Mouse (Mus musculus) c-Kit-positive CD71-negative TER-119-negative erythroid progenitor cells, embryonic 14.5 days (primary cell): ENCODE measurements at regions not wholly inside any gene's neighbourhood (a gene's known extent, or its start where the extent isn't known, plus 50 kb on each side); places are given as distances from the start of the nearest gene placed in this dataset.
"Not testable (repeated sequence)": the region's sequence is repeated elsewhere in the genome, so short reads cannot be mapped to it uniquely, and the experiment has no call there.

ENCODE experiments used
- DNase-seq: peaks from one replicate; pipeline ENCODE4 v3.0.0-alpha.2; 2013; ENCODE audit warnings: low read depth

DNA sequence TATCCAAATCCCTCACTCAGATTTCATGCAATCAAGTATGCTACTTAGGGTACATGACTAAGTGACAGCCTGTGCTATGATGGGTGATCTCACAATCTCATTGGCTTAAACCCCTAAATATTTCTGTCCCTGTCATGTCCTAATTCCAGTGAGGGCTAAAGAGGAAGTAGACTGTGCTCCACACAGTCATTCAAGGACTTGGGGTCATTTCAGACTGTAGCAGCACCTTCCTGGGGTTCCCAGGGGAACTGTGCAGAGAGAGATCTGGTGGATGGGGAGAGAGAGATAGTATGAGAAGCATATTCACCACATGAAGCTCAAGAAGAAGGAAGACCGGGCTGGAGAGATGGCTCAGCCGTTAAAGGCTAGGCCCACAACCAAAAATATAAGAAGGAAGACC is 100.7 kb downstream of the H2al2a start:
- DNase-seq, result no peak

DNA sequence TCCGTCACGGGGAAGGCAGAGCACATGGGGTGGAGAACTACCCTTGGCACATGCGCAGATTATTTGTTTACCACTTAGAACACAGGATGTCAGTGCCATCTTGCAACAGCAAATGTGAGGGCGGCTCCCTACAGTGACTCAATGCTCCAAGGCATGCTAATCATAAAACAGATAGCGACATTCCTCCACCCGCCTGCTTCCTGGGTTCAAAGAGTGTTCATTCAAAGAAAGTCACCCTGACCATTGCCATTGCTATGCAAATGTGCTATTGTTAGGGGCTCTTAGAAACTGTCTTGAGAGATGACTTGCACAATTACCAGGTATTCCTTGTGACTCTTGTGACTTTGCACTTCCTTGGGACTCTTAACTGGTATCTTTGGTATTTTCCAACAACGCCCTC is 104.1 kb downstream of the H2al2a start:
- DNase-seq, result not testable (repeated sequence)

DNA sequence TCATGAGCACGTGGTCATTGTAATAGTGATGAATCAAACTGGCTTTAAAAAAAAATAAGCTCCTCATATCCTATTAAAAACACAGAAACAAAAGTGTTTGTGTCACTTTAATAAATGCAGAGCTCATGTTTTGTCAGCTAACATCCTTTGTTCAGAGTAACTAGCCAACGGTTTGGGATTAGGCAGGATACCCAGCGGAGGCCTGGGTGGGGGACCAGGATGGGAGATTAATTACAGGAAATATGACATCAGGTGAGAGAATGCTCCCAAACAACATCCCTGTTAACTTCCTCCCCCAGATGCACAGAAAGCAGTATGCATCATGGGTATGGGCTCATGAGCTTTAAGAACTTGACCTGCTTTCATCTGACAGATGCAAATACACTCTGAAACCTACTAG is 109.1 kb downstream of the H2al2a start:
- no peak for DNase-seq

DNA sequence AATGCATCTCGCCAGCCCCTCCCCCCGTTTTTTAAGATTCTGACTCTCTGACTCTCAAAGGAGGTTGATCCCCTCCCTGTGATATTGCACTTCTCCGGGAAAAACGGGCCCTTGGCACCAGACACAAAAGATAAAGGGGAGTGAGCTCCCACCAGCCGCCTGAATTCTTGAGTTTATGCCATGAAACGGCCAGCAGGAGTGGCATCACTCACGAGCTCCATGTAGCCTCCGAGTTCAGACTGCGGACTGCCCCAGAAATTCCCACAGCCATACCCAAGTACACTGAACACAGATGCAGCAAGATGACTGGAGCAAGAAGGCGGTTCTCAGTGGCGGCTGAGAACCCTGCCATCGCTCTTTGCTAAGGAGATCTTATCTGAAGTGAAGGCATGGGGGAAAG is 114.4 kb downstream of the H2al2a start:
- DNase-seq, result no peak

DNA sequence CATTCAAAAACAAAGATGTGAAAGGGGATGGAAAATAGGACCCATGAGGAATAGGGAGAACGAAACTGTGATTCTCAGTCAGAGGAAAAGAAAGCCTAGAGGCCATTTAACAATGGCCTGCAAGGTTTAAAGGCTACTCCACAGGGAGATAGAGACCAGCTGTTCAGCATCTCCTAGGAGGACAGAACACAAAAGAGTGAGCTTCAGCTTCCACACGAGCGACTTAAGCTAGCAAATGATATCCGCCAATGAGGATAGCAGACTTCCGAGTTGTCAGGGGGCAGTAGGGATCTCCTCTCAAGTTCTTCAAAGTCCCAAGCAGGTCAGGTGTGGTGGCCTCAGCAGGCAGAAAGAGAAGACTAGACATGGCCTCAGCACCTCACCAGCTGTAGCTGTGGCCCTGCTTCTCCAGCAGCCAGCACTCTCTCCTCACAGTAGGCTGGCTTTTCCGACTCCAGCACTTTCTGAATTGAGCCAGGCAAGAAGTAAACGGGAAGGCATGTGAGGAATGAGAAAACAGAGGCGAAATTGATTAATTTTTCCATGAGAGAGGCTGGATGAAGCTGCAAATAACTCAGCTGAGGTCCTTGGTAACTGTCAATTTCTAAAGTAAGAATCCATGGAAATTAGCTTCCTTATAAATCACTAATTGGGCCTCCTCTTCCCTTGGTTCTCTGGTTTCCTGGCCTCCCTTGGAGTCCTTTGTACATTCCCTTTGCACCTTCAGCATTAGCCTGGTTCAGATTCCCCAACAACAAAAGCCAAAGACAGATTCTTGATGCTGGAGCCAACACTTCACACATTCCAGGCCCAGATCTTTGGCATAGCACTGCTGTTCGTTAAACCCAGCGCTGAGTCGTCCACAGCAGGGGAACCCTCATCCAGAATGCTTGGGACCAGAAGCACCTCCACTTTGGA is 115.7 kb downstream of the H2al2a start:
- DNase-seq, result no peak

DNA sequence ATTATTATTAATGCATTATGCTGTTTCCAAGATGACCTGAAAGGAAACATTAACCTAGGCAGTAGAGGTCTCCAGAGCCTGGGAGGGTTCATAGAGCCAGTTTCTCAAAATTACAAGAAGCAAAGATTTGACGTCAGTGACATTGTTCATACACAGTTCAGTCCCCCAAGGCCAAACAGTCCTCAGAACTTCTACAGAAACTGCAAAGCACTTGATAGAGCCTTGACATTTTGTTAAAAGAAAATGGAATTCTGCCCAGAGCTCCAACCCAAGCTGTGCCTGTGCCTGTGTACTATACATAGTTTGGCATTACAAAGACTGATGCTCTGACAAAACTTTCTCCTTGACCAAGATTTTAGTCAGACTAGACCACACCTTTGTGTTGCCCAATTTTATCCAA is 118.9 kb downstream of the H2al2a start:
- DNase-seq, result no peak

DNA sequence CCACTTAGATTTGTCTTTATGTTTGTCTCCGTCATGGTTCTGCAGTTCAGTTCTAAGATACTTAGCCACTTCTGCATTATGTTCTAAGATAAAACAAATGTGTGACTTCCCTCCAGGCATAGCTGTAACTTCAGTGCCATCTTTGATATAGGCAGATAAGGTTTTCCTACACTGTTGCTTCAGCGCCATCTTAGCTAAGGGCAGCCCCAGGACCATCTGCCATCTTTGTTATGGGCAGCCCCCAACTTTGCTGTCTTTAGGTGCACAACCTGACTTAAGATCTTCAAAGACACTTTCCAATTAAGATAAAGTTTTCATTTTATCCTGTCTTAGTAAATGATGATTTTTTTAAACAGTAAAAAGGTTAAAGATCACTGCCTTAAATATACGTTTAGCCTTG is 119.8 kb downstream of the H2al2a start:
- DNase-seq, result no peak

DNA sequence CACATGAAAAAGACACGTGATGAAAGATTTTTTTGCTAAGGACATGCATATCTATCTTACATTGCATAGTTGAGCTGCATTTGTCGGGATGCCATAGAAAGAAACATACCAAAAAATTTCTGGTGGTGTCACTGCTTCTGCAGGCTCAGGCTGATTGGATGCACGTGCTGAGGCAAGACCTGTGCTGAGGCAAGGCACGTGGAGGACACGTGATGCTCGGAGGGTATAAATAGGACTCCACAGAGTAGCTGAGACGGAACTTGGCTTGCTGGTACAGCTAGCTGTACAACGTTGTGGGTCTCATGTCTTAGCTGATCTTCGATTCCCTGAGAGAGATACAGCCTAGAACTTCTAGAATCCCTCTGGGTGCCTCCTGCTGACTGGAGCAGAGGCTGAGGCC is 120.6 kb downstream of the H2al2a start:
- no peak for DNase-seq

DNA sequence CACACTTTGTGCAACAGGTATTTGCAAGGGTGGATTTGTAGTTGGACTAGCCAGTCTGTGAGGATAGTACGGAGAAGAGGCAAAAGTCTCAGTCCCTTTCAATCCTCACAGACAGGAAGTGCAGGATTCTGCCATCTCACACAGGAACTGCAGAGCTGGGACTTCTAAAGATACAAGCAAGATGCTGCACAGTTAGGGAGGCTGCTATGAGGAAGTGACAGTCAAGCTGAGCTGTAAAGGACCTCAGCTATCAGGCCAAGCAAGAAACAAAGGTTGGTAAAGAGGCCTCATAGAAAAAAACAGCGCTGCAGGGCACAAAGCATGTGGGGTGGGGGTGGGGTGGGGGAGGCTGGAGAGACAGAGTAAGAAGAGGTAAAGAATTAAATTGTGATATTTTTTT is 126.2 kb downstream of the H2al2a start:
- no peak for DNase-seq

DNA sequence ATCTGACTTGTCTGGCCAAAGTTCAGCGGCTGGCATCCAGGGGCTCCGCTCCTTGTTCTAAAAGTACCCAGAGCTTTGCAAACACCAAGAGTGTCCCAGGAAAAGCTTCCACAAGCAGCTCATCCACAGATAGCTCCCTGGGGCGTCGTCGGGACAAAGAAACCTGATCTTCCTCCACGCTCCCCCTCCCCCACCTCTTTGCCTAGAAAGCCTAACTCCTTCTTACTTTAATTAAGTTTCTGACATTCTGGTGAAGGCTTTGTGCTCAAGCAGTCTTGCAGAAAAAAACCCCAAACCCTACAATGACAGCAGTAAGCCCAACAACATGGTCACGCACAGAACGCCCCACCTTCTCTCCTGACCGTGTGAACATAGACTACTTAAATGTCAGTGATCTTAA is 128.6 kb downstream of the H2al2a start:
- no peak for DNase-seq

DNA sequence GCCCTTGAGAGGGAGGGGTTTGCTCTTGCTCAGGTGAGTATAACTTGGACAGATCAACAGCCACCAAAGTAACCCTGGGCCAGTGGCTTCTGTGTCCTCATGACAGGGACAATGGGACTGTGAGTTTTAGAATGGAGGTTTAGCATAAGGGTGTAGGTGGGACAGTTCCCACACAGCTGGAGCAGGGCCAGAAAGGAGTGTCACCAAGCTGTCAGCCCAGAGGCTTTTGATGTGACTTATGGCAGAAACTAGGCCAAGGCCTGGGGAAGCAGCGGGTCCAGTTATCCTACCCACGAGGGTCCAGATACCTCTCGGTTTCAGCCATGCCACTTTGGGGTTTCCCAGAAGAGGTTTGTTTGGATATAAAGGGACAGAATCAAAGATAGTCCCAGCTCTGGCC is 129.4 kb downstream of the H2al2a start:
- DNase-seq, result no peak

DNA sequence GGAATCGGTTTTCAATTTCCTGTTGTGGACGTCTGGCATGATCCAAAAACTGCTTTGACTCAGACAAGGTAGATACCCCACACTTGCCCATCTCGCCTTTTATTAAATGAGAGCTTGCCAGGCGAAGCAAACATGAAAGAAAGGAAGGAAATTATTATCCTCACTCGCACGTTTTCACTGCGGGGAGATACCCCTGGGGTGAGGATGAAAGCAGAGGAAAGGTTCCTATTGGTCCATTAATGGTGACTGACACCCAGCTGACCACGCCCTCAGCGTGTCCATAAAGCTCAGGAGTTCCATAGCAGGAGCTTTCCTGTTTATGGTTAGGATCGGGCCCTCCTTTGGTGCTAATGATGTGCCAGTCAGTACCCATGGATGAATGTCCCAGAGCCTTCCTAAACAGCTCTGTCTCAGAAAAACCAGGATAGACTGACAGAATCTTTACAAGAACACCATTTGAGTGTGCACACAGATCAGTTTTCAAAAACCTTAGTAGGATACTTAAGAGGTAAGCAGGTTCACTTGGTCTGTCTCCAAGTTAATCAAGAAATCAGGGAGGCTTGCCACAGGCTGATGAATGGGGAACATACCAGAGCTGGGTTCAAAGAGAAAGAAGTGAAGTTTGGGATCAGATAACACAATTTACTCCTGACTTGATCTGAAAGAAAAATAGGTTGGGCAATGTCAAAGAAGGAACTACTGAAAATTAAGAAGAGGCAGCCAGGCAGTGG is 130.7 kb upstream of the Nebl start:
- no peak for DNase-seq

DNA sequence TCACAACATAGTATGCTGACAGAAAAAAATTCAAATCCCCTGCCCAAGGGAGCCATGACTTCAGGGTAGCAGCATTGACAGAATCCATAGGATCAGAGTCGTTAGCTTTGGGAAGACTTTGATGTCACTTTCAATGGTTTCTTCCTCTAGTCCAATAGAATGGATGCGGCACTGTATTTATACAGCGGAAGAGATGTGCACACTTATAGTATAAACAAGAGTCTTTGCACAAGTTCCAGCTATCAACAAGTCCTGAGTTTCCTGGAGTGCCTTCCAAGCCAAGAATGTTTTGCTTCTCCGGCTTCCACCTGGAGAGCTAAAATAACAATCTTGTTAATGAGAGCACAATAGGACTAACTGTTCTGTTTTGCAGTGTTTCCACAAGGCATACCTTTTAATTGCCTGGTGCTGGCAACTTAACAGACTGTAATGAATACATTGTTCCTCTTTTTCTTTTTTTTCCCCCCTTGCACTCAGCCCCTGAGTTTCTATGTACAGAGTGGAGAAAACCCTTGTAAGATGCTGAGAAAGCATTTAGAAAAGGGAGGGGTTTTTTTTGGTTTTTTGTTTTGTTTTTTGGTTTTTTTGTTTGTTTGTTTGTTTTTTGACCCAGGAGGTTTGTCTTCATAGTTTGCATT is 129.8 kb upstream of the Nebl start:
- no peak for DNase-seq

DNA sequence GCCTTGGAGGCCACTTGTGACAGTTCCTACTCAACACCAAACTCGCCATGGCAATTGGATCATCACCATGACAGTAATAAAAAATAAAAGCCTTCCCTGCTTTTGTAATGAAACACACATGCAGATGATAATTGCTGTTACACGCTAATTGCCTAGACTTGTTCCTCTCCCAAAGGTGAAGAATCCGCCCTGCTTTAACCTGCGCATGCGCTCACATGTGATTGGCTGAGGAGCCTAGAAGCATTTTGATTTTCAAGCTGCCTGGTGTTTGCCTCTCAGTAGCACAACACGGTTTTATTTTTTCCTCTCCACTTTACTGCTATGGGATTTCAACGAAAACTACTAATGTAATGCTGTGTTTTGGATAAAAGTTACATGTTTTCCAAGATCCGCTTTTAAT is 128.0 kb upstream of the Nebl start:
- no peak for DNase-seq

DNA sequence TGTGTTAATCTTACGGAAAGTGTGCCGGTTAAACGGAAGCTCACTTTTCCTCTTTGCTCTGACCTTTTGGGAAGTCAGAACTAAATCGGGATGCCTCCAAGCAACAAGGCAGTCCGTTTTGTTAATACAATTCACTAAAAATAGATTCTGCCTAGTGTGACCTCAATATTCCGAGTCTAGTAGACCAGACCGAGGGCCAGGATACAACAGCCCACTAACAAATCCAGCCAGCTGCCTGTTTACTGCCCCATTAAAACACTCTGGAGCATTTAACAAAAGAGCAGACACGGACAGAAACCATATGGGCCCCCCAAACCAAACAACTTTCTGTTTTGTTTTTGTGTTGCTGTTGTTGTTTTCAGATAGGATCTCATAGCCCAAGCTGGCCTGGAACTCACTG is 127.1 kb upstream of the Nebl start:
- no peak for DNase-seq

DNA sequence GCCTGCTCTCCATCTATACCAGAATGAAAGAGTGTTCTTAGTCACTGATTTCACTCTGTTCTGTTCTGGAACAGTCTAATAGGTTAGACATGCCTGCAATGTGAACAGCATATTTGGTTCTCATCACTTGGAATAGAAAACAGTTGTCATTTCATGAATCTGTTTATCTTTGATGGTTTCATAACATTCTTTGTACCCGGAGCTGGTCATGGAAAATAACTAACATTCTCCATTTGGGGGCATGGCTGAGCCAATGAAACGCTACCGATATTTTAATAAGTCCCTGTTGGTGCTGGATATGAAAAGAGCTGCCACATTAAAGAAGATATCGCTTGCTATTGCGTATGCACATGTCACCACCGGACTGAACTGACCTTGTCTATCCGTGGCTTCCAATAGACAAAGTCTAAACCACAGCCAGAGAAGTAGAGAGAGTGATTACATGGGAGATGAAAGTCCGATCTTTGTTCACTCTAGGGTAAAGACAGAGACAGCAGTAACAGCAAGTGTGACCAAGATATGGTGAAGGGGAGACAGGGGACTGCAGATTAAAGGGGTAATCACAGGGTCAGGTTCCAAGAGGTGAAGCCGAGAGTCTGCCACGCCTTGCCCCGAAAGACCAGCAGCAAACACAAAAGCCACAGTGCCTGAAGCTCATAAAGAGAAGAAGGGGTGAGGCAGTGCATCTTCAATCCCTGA is 124.5 kb upstream of the Nebl start:
- no peak for DNase-seq

DNA sequence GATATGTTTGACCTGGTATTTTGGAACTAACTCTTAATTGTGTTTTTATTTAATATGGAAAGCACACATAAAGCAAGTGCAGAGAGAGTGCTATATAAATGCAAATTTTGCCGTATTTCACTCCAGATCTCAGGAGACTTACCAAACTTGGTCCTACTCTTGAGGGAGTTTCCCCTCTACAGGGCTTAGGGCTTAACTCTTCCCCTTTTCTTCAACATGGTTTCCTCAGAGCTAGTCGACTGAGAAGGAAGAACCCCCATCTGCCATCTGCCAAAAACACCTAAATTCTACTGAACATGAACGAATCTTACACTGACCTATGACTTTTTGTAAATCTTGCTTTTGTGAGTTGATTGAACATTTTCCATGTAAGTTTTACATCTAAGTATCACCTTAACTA is 122.8 kb upstream of the Nebl start:
- DNase-seq, result no peak

DNA sequence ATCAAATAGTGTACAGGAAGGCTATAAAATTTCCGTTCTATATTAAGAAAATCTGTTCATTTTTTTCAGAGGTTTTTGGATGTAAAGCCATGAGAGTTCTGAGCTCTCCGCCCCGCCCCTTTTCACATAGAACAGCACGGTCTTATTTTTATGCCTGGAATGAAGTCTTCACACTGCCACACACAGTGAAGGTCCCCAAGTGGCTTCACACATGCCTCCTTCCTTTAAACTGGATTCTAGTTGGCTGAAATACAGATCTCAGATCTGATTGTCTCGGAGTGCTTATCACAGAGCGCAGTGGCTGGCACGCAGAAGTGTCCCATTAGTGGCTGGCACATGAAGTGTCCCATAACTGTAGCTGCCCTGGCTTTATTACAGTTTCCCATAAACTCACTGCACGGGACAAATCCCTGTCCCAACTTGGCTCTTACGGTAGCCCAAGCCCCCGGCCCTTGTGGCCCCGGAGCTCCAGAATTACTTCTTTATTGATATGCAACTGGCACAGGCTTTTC is 122.3 kb upstream of the Nebl start:
- DNase-seq, result no peak

DNA sequence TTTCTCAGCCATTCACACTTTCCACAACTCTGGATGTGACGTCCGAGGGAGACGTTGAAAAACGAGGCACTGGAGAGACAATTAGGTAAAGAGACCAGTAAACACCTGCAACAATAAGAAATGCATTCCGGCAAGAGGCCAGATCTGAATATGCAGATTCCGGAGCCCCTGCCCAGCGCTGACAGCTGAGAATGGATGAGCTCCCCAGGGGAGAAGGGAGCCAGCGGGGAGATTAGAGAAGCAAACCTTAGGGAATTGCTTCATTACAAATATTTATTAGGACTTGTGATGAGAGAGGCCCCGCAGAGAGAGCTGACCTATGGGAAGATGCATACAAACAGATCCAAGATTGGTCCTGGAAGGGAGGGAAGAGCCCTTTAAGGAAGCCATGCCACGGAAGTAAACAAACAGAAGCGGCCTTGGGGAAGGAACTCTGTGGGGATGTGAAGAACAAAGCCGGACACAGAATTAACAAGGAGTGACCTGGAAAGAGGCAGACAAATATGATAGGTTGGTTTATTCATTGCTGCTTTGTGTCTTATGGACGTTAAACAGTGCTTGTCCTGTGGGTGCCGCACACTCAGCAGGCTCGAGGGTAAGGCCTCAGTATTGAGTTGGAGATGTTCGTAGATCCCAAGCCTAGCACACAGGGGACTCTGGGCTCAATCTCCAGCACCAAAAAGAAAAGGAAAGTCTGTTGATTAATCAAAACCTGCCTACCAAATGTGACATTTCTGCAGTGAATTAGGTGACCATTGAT is 121.7 kb upstream of the Nebl start:
- DNase-seq, result no peak

DNA sequence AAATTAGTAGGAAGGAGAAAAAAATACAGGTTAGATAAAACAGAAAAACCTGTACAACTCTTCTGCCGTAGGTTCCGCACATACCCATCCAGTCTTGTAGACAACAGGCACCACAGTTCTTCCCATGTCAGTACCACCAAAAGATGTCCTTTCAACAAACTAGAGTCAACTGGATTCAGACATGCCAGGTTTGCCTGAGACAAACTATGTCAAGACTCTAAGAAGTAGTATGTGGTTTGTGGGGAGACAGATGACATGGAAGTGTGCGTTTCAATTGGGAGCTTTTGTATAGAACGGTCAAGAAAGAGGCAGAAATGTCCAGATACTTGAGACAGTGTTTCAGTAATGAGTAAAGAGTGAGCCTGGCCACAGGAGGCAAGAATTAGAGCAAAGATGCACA is 119.5 kb upstream of the Nebl start:
- DNase-seq, result no peak

DNA sequence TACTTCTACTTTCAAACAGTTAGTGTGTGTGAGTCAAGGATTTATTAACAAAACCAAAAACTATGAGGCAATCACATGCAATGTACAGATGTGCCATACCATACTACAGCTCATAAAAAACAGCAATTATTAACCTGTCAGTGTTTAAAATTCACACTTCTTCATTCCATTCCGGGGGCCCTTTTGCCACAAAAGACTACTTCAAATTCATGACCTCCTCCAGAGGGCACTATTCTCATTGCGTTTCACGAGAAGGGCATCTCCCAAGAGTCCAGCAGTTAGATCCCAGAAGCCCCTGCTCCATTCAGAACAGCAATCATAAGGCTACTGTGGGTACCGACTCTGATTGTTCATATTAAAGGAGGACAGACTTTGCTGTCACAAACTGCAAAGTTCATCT is 118.0 kb upstream of the Nebl start:
- DNase-seq, result no peak
